Mouse (Mus musculus): ENCODE results near the gene St3gal5. TPM values are rescaled to one million over a fixed set of nuclear protein-coding genes. Genes with fewer than 3 reads are reported as not detected.

The St3gal5 gene
- polyA plus RNA-seq, 1 experiment, result 10.4 TPM

DNA sequence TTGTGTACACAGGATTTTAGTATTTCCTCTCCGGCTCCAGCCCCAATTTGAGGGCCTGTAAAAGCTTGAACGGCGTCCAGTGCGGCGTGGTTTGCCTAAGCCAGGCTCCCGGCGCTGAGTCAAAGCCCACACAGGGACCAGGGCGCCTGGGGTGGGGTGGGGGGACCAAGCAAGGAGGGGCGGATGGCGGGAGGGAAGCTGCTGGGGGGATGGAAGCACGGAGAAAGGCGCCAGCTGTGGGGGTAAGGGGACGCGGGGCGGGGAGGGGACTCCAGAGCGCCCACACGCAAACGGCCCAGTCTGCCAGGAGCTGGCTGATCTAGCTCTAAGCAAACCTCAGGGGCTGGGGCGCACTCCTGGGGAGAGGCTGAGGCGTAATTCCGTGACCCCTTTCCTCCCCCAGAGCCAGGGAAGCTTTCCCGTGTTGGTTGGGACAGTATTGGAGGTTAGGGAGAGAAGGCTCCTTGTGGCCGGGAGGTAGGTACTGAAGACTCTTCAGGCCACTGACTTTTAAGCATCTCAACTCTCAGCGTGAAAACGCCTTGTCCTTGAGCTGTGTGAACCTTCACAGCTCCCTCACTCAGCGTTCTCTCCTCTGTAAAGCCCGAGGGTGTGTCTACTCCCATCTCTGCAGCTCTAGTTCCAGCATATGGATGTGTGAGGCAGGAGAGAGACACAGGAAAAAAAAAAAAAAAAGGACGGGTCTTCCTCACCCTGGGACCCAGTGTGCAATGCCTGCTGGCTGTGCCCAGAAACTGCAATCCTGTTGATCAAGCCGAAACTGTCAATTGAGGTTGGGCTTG lies 91.9 kb downstream of the St3gal5 start:
- H3K27me3 ChIP-seq (replicated peaks; ENCODE audit: control insufficient read depth, insufficient read depth, low read length), result no peaks in the 10 kb centered on the region
- H3K4me3 ChIP-seq (ENCODE audit: insufficient read depth, low read depth, low read length), result no peak overlapping the region
- WGBS, result 18% methylated on average over 29 of the region's 29 CpGs
- TF ChIP-seq POLR2A (IDR thresholded peaks at IDR 0.05; ENCODE audit: low read depth, low read length) (no peak), CTCF (conservative IDR thresholded peaks at IDR 0.05; ENCODE audit: insufficient read depth, insufficient read length, low read depth, low read length) (no peak)
- peak; percentile 59 for DNase-seq
- no peak overlapping the region for H3K27ac ChIP-seq (ENCODE audit: insufficient read depth, low read depth, low read length)
- H3K36me3 ChIP-seq (ENCODE audit: control insufficient read depth, insufficient read depth, low read length), result no peaks in the 10 kb centered on the region
- 0 out of 2 replicates have a peak, but pooled peaks cover 2% of the 10 kb centered on the region for H3K4me1 ChIP-seq (ENCODE audit: control insufficient read depth, insufficient read depth, low read length)

DNA sequence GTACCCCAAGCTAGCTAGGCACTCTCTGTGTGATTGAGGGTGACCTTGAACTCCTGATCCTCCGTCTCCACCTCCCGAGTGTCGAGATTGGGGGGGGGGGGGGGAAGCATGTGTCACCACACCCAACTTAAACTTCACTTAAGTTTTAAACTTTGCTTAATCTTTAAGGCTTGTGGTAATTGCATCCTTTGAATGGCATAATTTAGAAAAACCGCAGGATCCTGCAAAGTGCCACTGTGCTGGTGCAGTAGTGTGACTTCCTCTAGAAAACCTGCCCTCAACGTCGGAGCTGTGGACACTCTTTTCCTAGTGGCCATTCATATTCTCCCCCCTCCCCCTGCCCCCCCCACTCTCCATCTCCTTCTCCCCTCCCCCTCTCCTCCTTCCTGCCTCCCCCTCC lies 92.7 kb downstream of the St3gal5 start:
- no peaks in the 10 kb centered on the region for H3K27me3 ChIP-seq (replicated peaks; ENCODE audit: control insufficient read depth, insufficient read depth, low read length)

DNA sequence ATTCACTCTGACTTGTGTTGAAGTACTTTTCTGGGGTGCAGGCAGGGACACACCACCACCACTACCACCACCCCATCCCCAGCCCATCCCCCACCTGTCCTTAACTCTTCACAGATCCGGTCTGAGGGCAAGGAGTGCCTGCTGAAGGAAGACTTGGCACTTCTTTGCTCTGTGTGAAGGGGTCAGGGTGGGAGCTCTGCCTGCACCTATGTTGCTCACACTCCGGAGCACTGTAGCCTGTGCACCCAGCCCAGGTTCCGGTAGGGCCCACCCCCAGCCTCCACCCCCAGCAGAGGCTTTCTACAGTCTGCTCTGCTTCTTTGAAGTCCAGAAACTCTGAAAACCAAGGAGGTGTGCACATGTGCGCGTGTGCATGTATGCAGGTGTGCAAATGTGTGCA lies 93.2 kb downstream of the St3gal5 start:
- Histone ChIP-seq H3K4me1 (ENCODE audit: control insufficient read depth, insufficient read depth, low read length) (0 out of 2 replicates have a peak, but pooled peaks cover 2% of the 10 kb centered on the region), H3K27ac (ENCODE audit: insufficient read depth, low read depth, low read length) (no peak overlapping the region), H3K36me3 (ENCODE audit: control insufficient read depth, insufficient read depth, low read length) (no peaks in the 10 kb centered on the region), H3K4me3 (ENCODE audit: insufficient read depth, low read depth, low read length) (no peak overlapping the region), H3K27me3 (replicated peaks; ENCODE audit: control insufficient read depth, insufficient read depth, low read length) (no peaks in the 10 kb centered on the region)
- no peak for TF ChIP-seq POLR2A (IDR thresholded peaks at IDR 0.05; ENCODE audit: low read depth, low read length)
- TF ChIP-seq CTCF (conservative IDR thresholded peaks at IDR 0.05; ENCODE audit: insufficient read depth, insufficient read length, low read depth, low read length), result no peak
- WGBS, result 58% methylated on average over 5 of the region's 5 CpGs
- DNase-seq, result no peak

More for the DNA sequence above, 92.7 kb downstream of the St3gal5 start:
- WGBS, result 27% methylated on average over 6 of the region's 6 CpGs
- TF ChIP-seq POLR2A (IDR thresholded peaks at IDR 0.05; ENCODE audit: low read depth, low read length) (no peak), CTCF (conservative IDR thresholded peaks at IDR 0.05; ENCODE audit: insufficient read depth, insufficient read length, low read depth, low read length) (no peak)
- H3K27ac ChIP-seq (ENCODE audit: insufficient read depth, low read depth, low read length), result no peak overlapping the region
- no peaks in the 10 kb centered on the region for H3K36me3 ChIP-seq (ENCODE audit: control insufficient read depth, insufficient read depth, low read length)
- 0 out of 2 replicates have a peak, but pooled peaks cover 2% of the 10 kb centered on the region for H3K4me1 ChIP-seq (ENCODE audit: control insufficient read depth, insufficient read depth, low read length)
- H3K4me3 ChIP-seq (ENCODE audit: insufficient read depth, low read depth, low read length), result no peak overlapping the region
- DNase-seq, result no peak

DNA sequence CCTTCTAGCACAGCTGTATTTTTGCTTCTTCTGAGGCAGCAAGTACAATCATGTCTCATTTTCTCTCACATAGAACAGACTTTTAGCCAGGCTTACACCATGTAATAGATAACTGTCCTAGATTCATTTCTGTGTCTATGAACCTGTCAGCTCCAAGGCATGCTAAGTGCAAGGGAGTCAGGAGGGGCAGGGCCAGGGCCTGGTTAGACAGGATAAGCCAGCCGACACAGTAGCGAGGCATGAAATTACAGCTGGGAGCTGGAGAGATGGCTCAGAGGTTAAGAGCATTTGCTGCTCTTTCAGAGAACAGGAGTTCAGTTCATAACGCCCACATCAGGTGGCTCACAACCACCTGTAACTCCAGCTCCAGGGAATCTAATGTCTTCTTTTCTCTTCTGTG lies 99.3 kb downstream of the St3gal5 start:
- WGBS, result 85% methylated on average over 3 of the region's 3 CpGs

DNA sequence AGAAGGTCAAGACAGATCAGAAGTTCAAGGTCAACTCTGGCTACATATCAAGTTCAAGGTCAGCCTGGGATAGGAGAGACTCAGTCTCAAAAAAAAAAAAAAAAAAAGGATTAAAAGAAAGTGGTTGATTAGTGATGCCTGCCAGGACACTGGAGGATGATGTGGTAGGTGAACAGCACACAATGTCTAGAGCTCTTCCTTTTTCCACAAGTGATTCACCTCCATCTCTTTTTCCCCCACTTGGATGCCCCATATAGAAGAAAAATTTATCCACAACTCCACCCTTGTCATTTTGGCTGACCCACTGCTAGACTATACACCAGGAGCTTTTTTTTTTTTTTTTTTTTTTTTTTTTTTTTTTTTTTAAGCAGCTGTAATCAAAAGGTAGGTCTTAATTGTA lies 100.1 kb downstream of the St3gal5 start:
- no peaks in the 10 kb centered on the region for H3K36me3 ChIP-seq (ENCODE audit: control insufficient read depth, insufficient read depth, low read length)
- H3K4me1 ChIP-seq (ENCODE audit: control insufficient read depth, insufficient read depth, low read length), result no peaks in the 10 kb centered on the region; the same call in 1 of the 2 replicates
- H3K27me3 ChIP-seq (replicated peaks; ENCODE audit: control insufficient read depth, insufficient read depth, low read length), result no peaks in the 10 kb centered on the region
- no peak overlapping the region for H3K4me3 ChIP-seq (ENCODE audit: insufficient read depth, low read depth, low read length)
- no peak for DNase-seq
- TF ChIP-seq CTCF (conservative IDR thresholded peaks at IDR 0.05; ENCODE audit: insufficient read depth, insufficient read length, low read depth, low read length) (no peak), POLR2A (IDR thresholded peaks at IDR 0.05; ENCODE audit: low read depth, low read length) (no peak)
- H3K27ac ChIP-seq (ENCODE audit: insufficient read depth, low read depth, low read length), result no peak overlapping the region

More for the DNA sequence above, 99.3 kb downstream of the St3gal5 start:
- Histone ChIP-seq H3K36me3 (ENCODE audit: control insufficient read depth, insufficient read depth, low read length) (no peaks in the 10 kb centered on the region), H3K4me3 (ENCODE audit: insufficient read depth, low read depth, low read length) (no peak overlapping the region), H3K4me1 (ENCODE audit: control insufficient read depth, insufficient read depth, low read length) (no peaks in the 10 kb centered on the region; the same call in 1 of the 2 replicates), H3K27me3 (replicated peaks; ENCODE audit: control insufficient read depth, insufficient read depth, low read length) (no peaks in the 10 kb centered on the region), H3K27ac (ENCODE audit: insufficient read depth, low read depth, low read length) (no peak overlapping the region)
- DNase-seq, result no peak
- TF ChIP-seq POLR2A (IDR thresholded peaks at IDR 0.05; ENCODE audit: low read depth, low read length) (no peak), CTCF (conservative IDR thresholded peaks at IDR 0.05; ENCODE audit: insufficient read depth, insufficient read length, low read depth, low read length) (no peak)

DNA sequence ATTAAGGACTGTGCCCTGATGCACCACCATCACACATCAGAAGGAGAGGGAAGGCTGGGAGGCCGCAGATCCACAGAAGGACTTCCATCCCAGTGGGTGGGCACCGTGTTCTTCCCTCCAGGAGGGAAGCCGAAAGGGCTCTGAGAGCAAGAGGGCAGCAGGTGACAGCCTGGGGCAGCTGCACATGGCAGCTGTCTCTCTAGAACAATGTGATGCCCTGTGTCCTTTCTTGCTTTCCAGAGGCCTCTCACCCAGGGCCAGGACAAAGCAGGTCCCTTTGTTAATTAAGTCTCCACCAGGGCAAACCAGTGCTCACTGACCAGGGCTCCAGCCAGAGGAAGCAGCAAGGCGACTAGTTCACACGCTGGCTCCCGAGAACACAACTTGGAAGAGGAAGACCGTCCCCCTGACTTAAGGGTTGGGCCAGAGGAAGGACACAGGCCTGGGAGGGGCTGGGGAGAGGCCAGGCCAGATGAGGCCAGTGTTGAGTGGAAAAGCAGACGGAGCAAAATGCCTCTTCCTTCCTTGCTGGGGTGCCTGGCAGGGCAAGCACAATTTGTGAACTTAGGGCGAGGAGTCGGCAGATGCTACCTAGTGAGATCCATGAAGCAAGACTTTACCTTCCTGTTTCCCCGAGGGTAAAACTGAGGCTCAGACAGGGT lies 103.3 kb downstream of the St3gal5 start:
- H3K27ac ChIP-seq (ENCODE audit: insufficient read depth, low read depth, low read length), result peak overlapping the region; percentile 46; the same call in 1 of the 2 replicates
- no peaks in the 10 kb centered on the region; the same call in 1 of the 2 replicates for H3K4me1 ChIP-seq (ENCODE audit: control insufficient read depth, insufficient read depth, low read length)
- H3K4me3 ChIP-seq (ENCODE audit: insufficient read depth, low read depth, low read length), result no peak overlapping the region
- no peaks in the 10 kb centered on the region for H3K36me3 ChIP-seq (ENCODE audit: control insufficient read depth, insufficient read depth, low read length)
- H3K27me3 ChIP-seq (replicated peaks; ENCODE audit: control insufficient read depth, insufficient read depth, low read length), result no peaks in the 10 kb centered on the region
- peak; percentile 73 for DNase-seq
- WGBS, result 65% methylated on average over 11 of the region's 11 CpGs
- TF ChIP-seq POLR2A (IDR thresholded peaks at IDR 0.05; ENCODE audit: low read depth, low read length) (no peak), CTCF (conservative IDR thresholded peaks at IDR 0.05; ENCODE audit: insufficient read depth, insufficient read length, low read depth, low read length) (no peak)

DNA sequence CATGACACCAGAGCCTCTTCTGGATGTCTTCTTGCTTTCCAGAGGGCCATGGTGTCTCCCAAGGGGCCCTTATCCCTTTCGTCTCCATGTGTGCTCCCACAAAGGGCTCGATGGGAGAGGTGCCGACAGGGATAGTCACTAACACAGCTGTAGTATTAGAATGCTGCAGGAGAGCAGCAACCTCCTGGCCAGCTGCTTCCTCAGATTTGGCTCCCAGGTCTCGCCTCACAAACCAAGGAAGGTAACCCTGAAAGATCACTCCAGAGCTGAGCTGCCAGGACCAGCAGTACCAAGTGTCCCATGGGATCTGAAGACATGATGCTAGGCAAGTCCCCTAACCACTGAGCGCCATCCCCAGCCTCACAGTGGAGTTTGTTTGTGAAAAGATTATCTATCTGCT lies 105.3 kb downstream of the St3gal5 start:
- TF ChIP-seq POLR2A (IDR thresholded peaks at IDR 0.05; ENCODE audit: low read depth, low read length), result no peak
- TF ChIP-seq CTCF (conservative IDR thresholded peaks at IDR 0.05; ENCODE audit: insufficient read depth, insufficient read length, low read depth, low read length), result no peak
- no peak for DNase-seq
- H3K36me3 ChIP-seq (ENCODE audit: control insufficient read depth, insufficient read depth, low read length), result no peaks in the 10 kb centered on the region
- no peak overlapping the region for H3K4me3 ChIP-seq (ENCODE audit: insufficient read depth, low read depth, low read length)
- H3K27me3 ChIP-seq (replicated peaks; ENCODE audit: control insufficient read depth, insufficient read depth, low read length), result no peaks in the 10 kb centered on the region
- 86% methylated on average over 5 of the region's 5 CpGs for WGBS
- no peaks in the 10 kb centered on the region; the same call in 1 of the 2 replicates for H3K4me1 ChIP-seq (ENCODE audit: control insufficient read depth, insufficient read depth, low read length)
- no peak overlapping the region for H3K27ac ChIP-seq (ENCODE audit: insufficient read depth, low read depth, low read length)
